In genomic region chr4:148239474-148240130, GRCm38 (mm10) we compare ENCODE assay signal across 16 mouse cellular contexts. TPM values are rescaled to one million over a fixed set of nuclear protein-coding genes. Genes with fewer than 3 reads are reported as not detected.
DNase-seq lines count a peak whose midpoint lies in the region; ATAC-seq and TF ChIP-seq lines count a peak whose summit lies in the region.
"Had no signal": no experiment of that assay in that cellular context is flagged by ENCODE, and none has a peak within 500 bp of the region (broad histone marks: within the 10 kb centered on the region; RNA-seq: fewer than 3 reads in every experiment).

No protein-coding gene starts in this region.

- ATAC-seq in hindbrain, embryonic 13.5 days (ENCODE audit: low FRiP score) = no peak
- no peak for ATAC-seq in hindbrain, embryonic 11.5 days (ENCODE audit: low FRiP score)
- no peak for ATAC-seq in neural tube, embryonic 13.5 days (ENCODE audit: low read depth)
- ATAC-seq in neural tube, embryonic 15.5 days (ENCODE audit: low FRiP score) = no peak
- ATAC-seq: lung, postnatal 0 days had no signal

- H3K9me3 ChIP-seq in hindbrain, embryonic 13.5 days = no peaks in the 10 kb centered on the region
- no peaks in the 10 kb centered on the region for H3K9me3 ChIP-seq in hindbrain, embryonic 11.5 days (ENCODE audit: control insufficient read depth, low read length)
- no peaks in the 10 kb centered on the region for H3K9me3 ChIP-seq in neural tube, embryonic 13.5 days
- H3K9me3 ChIP-seq in neural tube, embryonic 15.5 days (replicated peaks) = no peaks in the 10 kb centered on the region
- H3K9me3 ChIP-seq: hindbrain, embryonic 15.5 days had no signal

- H3K4me2 ChIP-seq in hindbrain, embryonic 13.5 days = no peak overlapping the region
- H3K4me2 ChIP-seq in hindbrain, embryonic 11.5 days (replicated peaks; ENCODE audit: low read depth, low read length) = no peak overlapping the region
- H3K4me2 ChIP-seq in neural tube, embryonic 13.5 days = no peak overlapping the region
- H3K4me2 ChIP-seq in neural tube, embryonic 15.5 days = no peak overlapping the region
- H3K4me2 ChIP-seq: hindbrain, embryonic 15.5 days had no signal

- no peak overlapping the region for H3K4me3 ChIP-seq in hindbrain, embryonic 13.5 days
- H3K4me3 ChIP-seq in hindbrain, embryonic 11.5 days (ENCODE audit: low read depth, low read length) = no peak overlapping the region
- no peak overlapping the region for H3K4me3 ChIP-seq in neural tube, embryonic 13.5 days
- H3K4me3 ChIP-seq in neural tube, embryonic 15.5 days (replicated peaks) = no peak overlapping the region
- H3K4me3 ChIP-seq in layer of hippocampus, adult 2 months = no peak overlapping the region
- H3K4me3 ChIP-seq: hindbrain, embryonic 15.5 days had no signal

- WGBS in hindbrain, embryonic 13.5 days = 76% methylated on average over 10 of the region's 10 CpGs
- WGBS in hindbrain, embryonic 11.5 days = 91% methylated on average over 10 of the region's 10 CpGs
- 75% methylated on average over 10 of the region's 10 CpGs for WGBS in neural tube, embryonic 13.5 days
- WGBS in neural tube, embryonic 15.5 days = 71% methylated on average over 10 of the region's 10 CpGs

- H3K4me1 ChIP-seq in hindbrain, embryonic 13.5 days (replicated peaks) = peaks cover 40% of the 10 kb centered on the region
- no peaks in the 10 kb centered on the region for H3K4me1 ChIP-seq in hindbrain, embryonic 11.5 days (replicated peaks; ENCODE audit: control insufficient read depth, insufficient read depth, low read length)
- peaks cover 25% of the 10 kb centered on the region for H3K4me1 ChIP-seq in neural tube, embryonic 13.5 days (replicated peaks)
- peaks cover 31% of the 10 kb centered on the region for H3K4me1 ChIP-seq in neural tube, embryonic 15.5 days

- no peak for DNase-seq in hindbrain, embryonic 11.5 days (ENCODE audit: low spot score)
- DNase-seq in layer of hippocampus, adult 2 months (ENCODE audit: low spot score in 2 of 2) = peak in 1 of 2 experiments; percentile 54
- peak; percentile 55 for DNase-seq in retina, postnatal 1 day
- no peak for DNase-seq in B cell, adult 2 months
- DNase-seq: adrenal gland, adult 2 months; cerebellum, adult 9-10 months; kidney, adult 18-20 months; kidney, postnatal 10 days; liver; right cerebral cortex, postnatal 14 days; thymus, postnatal 36 days had no signal

- no peak for TF ChIP-seq CTCF in layer of hippocampus, adult 2 months (conservative IDR thresholded peaks at IDR 0.05)

- H3K27ac ChIP-seq in hindbrain, embryonic 13.5 days = peak overlapping the region; percentile 30; the same call in 1 of the 2 replicates
- H3K27ac ChIP-seq in hindbrain, embryonic 11.5 days (ENCODE audit: low read depth, low read length) = no peak overlapping the region
- 0 out of 2 replicates have a peak overlapping the region, but pooled peaks have one; percentile 23 for H3K27ac ChIP-seq in neural tube, embryonic 13.5 days (replicated peaks)
- H3K27ac ChIP-seq in neural tube, embryonic 15.5 days (replicated peaks) = no peak overlapping the region
- H3K27ac ChIP-seq in layer of hippocampus, adult 2 months = peak overlapping the region; percentile 81

- no peaks in the 10 kb centered on the region for H3K27me3 ChIP-seq in hindbrain, embryonic 13.5 days
- no peaks in the 10 kb centered on the region for H3K27me3 ChIP-seq in hindbrain, embryonic 11.5 days (ENCODE audit: control insufficient read depth, insufficient read depth, low read length)
- no peaks in the 10 kb centered on the region for H3K27me3 ChIP-seq in neural tube, embryonic 13.5 days
- no peaks in the 10 kb centered on the region for H3K27me3 ChIP-seq in neural tube, embryonic 15.5 days (replicated peaks)
- H3K27me3 ChIP-seq: hindbrain, embryonic 15.5 days had no signal

- peaks cover 52% of the 10 kb centered on the region for H3K36me3 ChIP-seq in hindbrain, embryonic 13.5 days
- H3K36me3 ChIP-seq in hindbrain, embryonic 11.5 days (ENCODE audit: control insufficient read depth, insufficient read depth, low read length) = no peaks in the 10 kb centered on the region
- H3K36me3 ChIP-seq in neural tube, embryonic 13.5 days = peaks cover 47% of the 10 kb centered on the region
- peaks cover 36% of the 10 kb centered on the region for H3K36me3 ChIP-seq in neural tube, embryonic 15.5 days

- no peak overlapping the region for H3K9ac ChIP-seq in hindbrain, embryonic 13.5 days
- H3K9ac ChIP-seq in hindbrain, embryonic 11.5 days (ENCODE audit: low read depth, low read length) = no peak overlapping the region
- H3K9ac ChIP-seq in neural tube, embryonic 13.5 days = no peak overlapping the region
- no peak overlapping the region for H3K9ac ChIP-seq in neural tube, embryonic 15.5 days (replicated peaks)
- H3K9ac ChIP-seq: hindbrain, embryonic 15.5 days had no signal

RNA-seq across cellular contexts. Expression of gene Disp3, which starts 48.2 kb away (rescaled TPM):
- polyA plus RNA-seq in hindbrain, embryonic 13.5 days (2015; fragmentation: Nextera tagmentation; extraction: Ambion mirVana) = 14.8 and 15.4 TPM in 2 replicates
- 6.4 and 7.0 TPM in 2 replicates for polyA plus RNA-seq in hindbrain, embryonic 11.5 days (2014; fragmentation: Nextera tagmentation; extraction: Ambion mirVana)
- polyA plus RNA-seq in neural tube, embryonic 13.5 days (2015; fragmentation: Nextera tagmentation; extraction: Ambion mirVana) = 16.1 and 19.1 TPM in 2 replicates
- polyA plus RNA-seq in neural tube, embryonic 15.5 days (2015; fragmentation: Nextera tagmentation; extraction: Ambion mirVana) = 13.0 and 15.6 TPM in 2 replicates
- 10 to 100 TPM; 38.9 to 40.7 TPM for total RNA-seq in layer of hippocampus, adult 2 months (2021)

Comparison
In these comparisons a context has a peak if more than half of its experiments do, and no peak if none do; other contexts are left out.
1. H3K27ac ChIP-seq: peak in hindbrain, embryonic 13.5 days (single experiment), neural tube, embryonic 13.5 days (single experiment) and layer of hippocampus, adult 2 months (single experiment); none in hindbrain, embryonic 11.5 days (single experiment) and neural tube, embryonic 15.5 days (single experiment).